Mouse (Mus musculus) myocyte (in vitro differentiated cells): ENCODE data around the gene Klhl21. TPM values are rescaled to one million over a fixed set of nuclear protein-coding genes. Genes with fewer than 3 reads are reported as not detected.

Source experiments
- H3K27me3 ChIP-seq: one replicate; pipeline ENCODE4 v1.6.1; 2011; ENCODE audit not compliant: control insufficient read depth, insufficient read depth, insufficient read length
- H3K36me3 ChIP-seq: one replicate; pipeline ENCODE4 v1.6.1; 2011; ENCODE audit not compliant: control insufficient read depth, insufficient read depth
- H3K4me2 ChIP-seq: one replicate; pipeline ENCODE4 v1.6.1; 2011; ENCODE audit warnings: low read depth, control low read depth
- H3K4me3 ChIP-seq: one replicate; pipeline ENCODE4 v1.5.1; 2011; ENCODE audit warnings: mild to moderate bottlenecking, control low read depth, moderate library complexity
- H3K79me2 ChIP-seq: one replicate; pipeline ENCODE4 v1.6.1; 2011; ENCODE audit not compliant: control insufficient read depth, insufficient read depth
- H3ac ChIP-seq: one replicate; pipeline ENCODE4 v1.6.1; 2011; ENCODE audit not compliant: control insufficient read depth, insufficient read length
- CEBPB ChIP-seq: IDR thresholded peaks from 2 replicates; pipeline ENCODE4 v1.6.1; 2011; ENCODE audit warnings: mild to moderate bottlenecking, moderate library complexity; ENCODE audit not compliant: poor library complexity, insufficient read depth, severe bottlenecking
- E2F4 ChIP-seq: IDR thresholded peaks from one replicate; pipeline ENCODE4 v1.6.1; 2011; ENCODE audit warnings: mild to moderate bottlenecking, control low read depth, moderate library complexity; ENCODE audit not compliant: insufficient read depth
- MAX ChIP-seq: IDR thresholded peaks from one replicate; pipeline ENCODE4 v1.6.1; 2011; ENCODE audit warnings: low read depth, mild to moderate bottlenecking, control low read depth
- MYOD1 ChIP-seq, 3 experiments: IDR thresholded peaks; one replicate each; pipeline ENCODE4 v1.6.1; 2011; ENCODE audit warnings: control low read depth in 2 of 3, low read depth in 2 of 3, mild to moderate bottlenecking in 2 of 3, moderate library complexity in 1 of 3; ENCODE audit not compliant: insufficient read length in 2 of 3, control insufficient read depth in 1 of 3
- MYOG ChIP-seq, 3 experiments: IDR thresholded peaks; one replicate each; pipeline ENCODE4 v1.6.1; 2011; ENCODE audit warnings: control low read depth in 2 of 3, low read depth in 2 of 3, mild to moderate bottlenecking in 2 of 3; ENCODE audit not compliant: insufficient read length in 2 of 3, control insufficient read depth in 1 of 3, insufficient read depth in 1 of 3
- POLR2A ChIP-seq: IDR thresholded peaks from one replicate; pipeline ENCODE4 v1.6.1; 2011; ENCODE audit warnings: low read depth, mild to moderate bottlenecking, control low read depth, moderate library complexity; ENCODE audit not compliant: insufficient read length
- POLR2AphosphoS2 ChIP-seq: IDR thresholded peaks from one replicate; pipeline ENCODE4 v1.6.1; 2011; ENCODE audit warnings: low read depth, control low read depth; ENCODE audit not compliant: insufficient read length
- REST ChIP-seq: IDR thresholded peaks from one replicate; pipeline ENCODE4 v1.6.1; 2011; ENCODE audit warnings: mild to moderate bottlenecking, control low read depth, moderate library complexity; ENCODE audit not compliant: insufficient read depth, insufficient read length
- SRF ChIP-seq: IDR thresholded peaks from one replicate; pipeline ENCODE4 v1.6.1; 2011; ENCODE audit warnings: low read depth; ENCODE audit not compliant: control insufficient read depth, insufficient read length
- TCF12 ChIP-seq: IDR thresholded peaks from one replicate; pipeline ENCODE4 v1.6.1; 2011; ENCODE audit warnings: mild to moderate bottlenecking, control low read depth; ENCODE audit not compliant: poor library complexity, insufficient read depth, severe bottlenecking
- TCF3 ChIP-seq: IDR thresholded peaks from one replicate; pipeline ENCODE4 v1.6.1; 2011; ENCODE audit warnings: low read depth, control low read depth; ENCODE audit not compliant: insufficient read length
- USF1 ChIP-seq: IDR thresholded peaks from one replicate; pipeline ENCODE4 v1.6.1; 2011; ENCODE audit warnings: low read depth, mild to moderate bottlenecking, control low read depth, moderate library complexity
- polyA plus RNA-seq: library from polyadenylated mRNA; unstranded; fragments of >200 nt; fragmentation: generic; extraction: Trizol; gene quantifications from one replicate; pipeline ENCODE4 v1.2.1, GENCODE M21; 2012; ENCODE audit warnings: missing spikeins

Klhl21 gene
- polyA plus RNA-seq, 1 experiment, result 25.8 TPM

GRCm38 (mm10) chr4:151997701-151998100, 10.9 kb upstream of the Klhl21 start:
- TF ChIP-seq REST (no peak), POLR2AphosphoS2 (no peak), MYOG (IDR thresholded peaks at IDR 0.05; ENCODE audit: control insufficient read depth in 1 of 3, insufficient read depth in 1 of 3, insufficient read length in 2 of 3, low read depth in 2 of 3) (no peak)
- Histone ChIP-seq H3K36me3 (no peaks in the 10 kb centered on the region), H3K4me3 (peak overlapping the region; percentile 50), H3K4me2 (peak overlapping the region; percentile 98), H3ac (no peak overlapping the region), H3K79me2 (peaks cover 27% of the 10 kb centered on the region), H3K27me3 (no peaks in the 10 kb centered on the region)

- H3K27me3 ChIP-seq, result no peaks in the 10 kb centered on the region
- H3K36me3 ChIP-seq, result no peaks in the 10 kb centered on the region
- H3K4me2 ChIP-seq, result no peak overlapping the region
- peaks cover 9% of the 10 kb centered on the region for H3K79me2 ChIP-seq
- H3K4me3 ChIP-seq, result no peak overlapping the region
- no peak overlapping the region for H3ac ChIP-seq
- TF ChIP-seq POLR2A, result no peak
- TF ChIP-seq REST, result no peak
- TF ChIP-seq USF1, result no peak
- TF ChIP-seq TCF3, result no peak
- TF ChIP-seq SRF, result no peak
- no peak for TF ChIP-seq POLR2AphosphoS2
- no peak for TF ChIP-seq TCF12
- TF ChIP-seq MYOG (IDR thresholded peaks at IDR 0.05; ENCODE audit: control insufficient read depth in 1 of 3, insufficient read depth in 1 of 3, insufficient read length in 2 of 3, low read depth in 2 of 3), result no peak
- TF ChIP-seq MAX, result no peak
- no peak for TF ChIP-seq MYOD1 (IDR thresholded peaks at IDR 0.05; ENCODE audit: control insufficient read depth in 1 of 3, insufficient read length in 2 of 3, low read depth in 2 of 3)
- TF ChIP-seq CEBPB, result no peak
- TF ChIP-seq E2F4, result no peak
These were observed 9.1 kb upstream of the Klhl21 start for GRCm38 (mm10) chr4:151999481-151999880.

GRCm38 (mm10) chr4:152000906-152001305, 7.7 kb upstream of the Klhl21 start:
- Histone ChIP-seq H3K79me2 (peaks cover 4% of the 10 kb centered on the region), H3ac (no peak overlapping the region), H3K36me3 (no peaks in the 10 kb centered on the region), H3K4me2 (no peak overlapping the region), H3K4me3 (no peak overlapping the region), H3K27me3 (no peaks in the 10 kb centered on the region)
- TF ChIP-seq USF1, result no peak
- no peak for TF ChIP-seq POLR2A
- TF ChIP-seq MAX, result no peak
- TF ChIP-seq CEBPB, result no peak
- TF ChIP-seq E2F4, result no peak
- TF ChIP-seq REST, result no peak
- no peak for TF ChIP-seq SRF
- TF ChIP-seq POLR2AphosphoS2, result no peak
- no peak for TF ChIP-seq MYOD1 (IDR thresholded peaks at IDR 0.05; ENCODE audit: control insufficient read depth in 1 of 3, insufficient read length in 2 of 3, low read depth in 2 of 3)
- TF ChIP-seq MYOG (IDR thresholded peaks at IDR 0.05; ENCODE audit: control insufficient read depth in 1 of 3, insufficient read depth in 1 of 3, insufficient read length in 2 of 3, low read depth in 2 of 3), result no peak
- no peak for TF ChIP-seq TCF3
- TF ChIP-seq TCF12, result no peak

GRCm38 (mm10) chr4:152001335-152001734, 7.3 kb upstream of the Klhl21 start:
- Histone ChIP-seq H3K36me3 (no peaks in the 10 kb centered on the region), H3K4me2 (no peak overlapping the region), H3K79me2 (peaks cover 4% of the 10 kb centered on the region), H3ac (no peak overlapping the region), H3K4me3 (no peak overlapping the region), H3K27me3 (no peaks in the 10 kb centered on the region)
- TF ChIP-seq USF1 (no peak), TCF12 (no peak), REST (no peak), MYOG (IDR thresholded peaks at IDR 0.05; ENCODE audit: control insufficient read depth in 1 of 3, insufficient read depth in 1 of 3, insufficient read length in 2 of 3, low read depth in 2 of 3) (no peak), E2F4 (no peak), MYOD1 (IDR thresholded peaks at IDR 0.05; ENCODE audit: control insufficient read depth in 1 of 3, insufficient read length in 2 of 3, low read depth in 2 of 3) (no peak), MAX (no peak), CEBPB (no peak), SRF (no peak), POLR2A (no peak), POLR2AphosphoS2 (no peak), TCF3 (no peak)

GRCm38 (mm10) chr4:152002063-152002462, 6.5 kb upstream of the Klhl21 start:
- Histone ChIP-seq H3K79me2 (peaks cover 4% of the 10 kb centered on the region), H3K4me3 (no peak overlapping the region), H3ac (no peak overlapping the region), H3K4me2 (no peak overlapping the region), H3K27me3 (no peaks in the 10 kb centered on the region), H3K36me3 (no peaks in the 10 kb centered on the region)
- TF ChIP-seq POLR2A (no peak), USF1 (no peak), SRF (no peak), TCF3 (no peak), REST (no peak), E2F4 (no peak), CEBPB (no peak), POLR2AphosphoS2 (no peak), MYOG (IDR thresholded peaks at IDR 0.05; ENCODE audit: control insufficient read depth in 1 of 3, insufficient read depth in 1 of 3, insufficient read length in 2 of 3, low read depth in 2 of 3) (no peak), MAX (no peak), MYOD1 (IDR thresholded peaks at IDR 0.05; ENCODE audit: control insufficient read depth in 1 of 3, insufficient read length in 2 of 3, low read depth in 2 of 3) (no peak), TCF12 (no peak)
